Mouse (Mus musculus) thymus, adult 2 months (tissue): ENCODE results near the gene Nme6.

ENCODE experiments used
- CTCF ChIP-seq: fragments of 200-500 bp; IDR thresholded peaks from 2 replicates; pipeline ENCODE4 v1.5.1; 2012; ENCODE audit warnings: mild to moderate bottlenecking, control low read depth, low read length, moderate library complexity, borderline replicate concordance; ENCODE audit not compliant: control insufficient read depth, poor library complexity, insufficient read depth; ENCODE audit errors: extremely low read depth
- POLR2A ChIP-seq: fragments of 200-500 bp; IDR thresholded peaks from 2 replicates; pipeline ENCODE4 v1.6.1; 2012; ENCODE audit warnings: mild to moderate bottlenecking, low read length, control low read depth, moderate library complexity; ENCODE audit not compliant: control insufficient read depth, poor library complexity, insufficient read depth; ENCODE audit errors: extremely low read depth

- TF ChIP-seq CTCF (no peak), POLR2A (no peak)
Observed at GRCm38 (mm10) chr9:109825739-109826138, 6.8 kb upstream of the Nme6 start.
